Mouse (Mus musculus) kidney, adult 10 weeks (tissue): ENCODE data around the gene Kcnip2. TPM values are rescaled to one million over a fixed set of nuclear protein-coding genes. Genes with fewer than 3 reads are reported as not detected.

Source experiments
- polyA plus RNA-seq: library from polyadenylated mRNA; stranded (reverse); fragments of 350-450 nt; fragmentation: Illumina TruSeq; extraction: RNeasy Lipid Tissue Mini Kit (QIAGEN cat#74804); gene quantifications from one replicate; pipeline ENCODE4 v1.2.3, GENCODE M21; 2014; ENCODE audit warnings: low read depth, low replicate concordance

Kcnip2 gene
- 10.1 TPM for polyA plus RNA-seq

DNA sequence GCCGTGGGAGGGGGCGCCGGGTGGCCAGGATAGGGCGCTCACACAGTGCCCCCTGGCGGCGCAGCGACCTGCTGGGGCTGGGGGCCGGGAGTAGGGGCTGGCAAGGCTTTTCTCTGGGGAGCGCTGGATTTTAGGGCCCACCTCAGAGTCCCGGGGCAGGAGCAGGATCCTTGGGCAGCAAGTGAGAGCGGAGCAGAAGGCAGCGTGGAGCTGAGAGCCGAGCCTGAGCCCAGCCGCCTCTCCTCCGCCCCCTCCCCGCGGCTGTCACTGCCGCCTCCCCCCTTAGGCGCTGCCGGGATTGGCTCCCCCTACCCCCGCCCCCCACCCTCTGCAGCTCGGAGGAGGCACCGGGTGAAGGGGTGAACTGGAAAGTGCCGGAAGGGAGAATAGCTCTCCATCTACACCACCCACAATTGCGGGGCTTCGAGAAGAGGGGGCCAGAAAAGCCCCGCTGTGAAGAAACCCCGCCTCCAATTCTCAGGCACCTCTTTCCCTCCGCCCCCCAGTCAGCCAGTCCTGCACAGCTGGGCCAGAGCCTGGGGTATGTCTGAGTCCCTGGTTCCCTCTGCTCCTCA is at the start of gene Kcnip2:
Kcnip2 (minus strand) TSS at position 231 of the 575 bp plus-strand sequence.

GRCm38 (mm10) chr19:45783181-45783932 is 32.5 kb downstream of the Kcnip2 start, which contains the start of gene Mgea5:
Gene Mgea5, minus strand, starts transcription at chr19:45783837.

GRCm38 (mm10) chr19:45749243-45750043 is 66.4 kb downstream of the Kcnip2 start, which contains the start of gene Npm3:
Gene Npm3, minus strand, starts transcription at chr19:45749591.

GRCm38 (mm10) chr19:45742218-45742983 is 73.5 kb downstream of the Kcnip2 start, which contains the start of gene Fgf8:
Gene Fgf8, minus strand, starts transcription at chr19:45742915.

Other genes with a start within 250 kb of the Kcnip2 start
- 0.65 TPM for gene Fbxw4, start 155.7 kb downstream of the Kcnip2 start, polyA plus RNA-seq
- not detected for gene Fgf8, start 73.1 kb downstream of the Kcnip2 start, polyA plus RNA-seq
- 13.5 TPM for gene Npm3, start 66.5 kb downstream of the Kcnip2 start, polyA plus RNA-seq
- 118 TPM for gene Mgea5, start 32.2 kb downstream of the Kcnip2 start, polyA plus RNA-seq
- gene Armh3, start 182.4 kb upstream of the Kcnip2 start, polyA plus RNA-seq = 17.1 TPM
- not detected for gene Hps6, start 187.4 kb upstream of the Kcnip2 start, polyA plus RNA-seq
- gene Pprc1, start 228.8 kb upstream of the Kcnip2 start, polyA plus RNA-seq = 1.6 TPM
- gene Ldb1, start 229.2 kb upstream of the Kcnip2 start, polyA plus RNA-seq = 10.6 TPM